Mouse (Mus musculus): ENCODE measurements around the gene Meox1.

Meox1 gene

GRCm38 (mm10) chr11:101894204-101894603 is at the start of gene Meox1:
Gene Meox1, minus strand, starts transcription at chr11:101894374.
- DNase-seq (ENCODE audit: low spot score in 2 of 2) = no peak

- no peak for DNase-seq (ENCODE audit: low spot score in 2 of 2)
Observed at GRCm38 (mm10) chr11:101943055-101943454, 48.9 kb upstream of the Meox1 start.

GRCm38 (mm10) chr11:101937108-101937507 is 42.9 kb upstream of the Meox1 start:
- DNase-seq (ENCODE audit: low spot score in 2 of 2) = no peak

- DNase-seq (ENCODE audit: low spot score in 2 of 2) = no peak
Observed at GRCm38 (mm10) chr11:101936421-101936820, 42.2 kb upstream of the Meox1 start.

- DNase-seq (ENCODE audit: low spot score in 2 of 2) = no peak
Observed at GRCm38 (mm10) chr11:101935743-101936142, 41.6 kb upstream of the Meox1 start.

- DNase-seq (ENCODE audit: low spot score in 2 of 2) = no peak
Observed at GRCm38 (mm10) chr11:101931978-101932377, 37.8 kb upstream of the Meox1 start.

GRCm38 (mm10) chr11:101928030-101928762 is 34.0 kb upstream of the Meox1 start:
- no peak for DNase-seq (ENCODE audit: low spot score in 2 of 2)

- DNase-seq (ENCODE audit: low spot score in 2 of 2) = no peak
Observed at GRCm38 (mm10) chr11:101926951-101927589, 32.9 kb upstream of the Meox1 start.

- no peak for DNase-seq (ENCODE audit: low spot score in 2 of 2)
Observed at GRCm38 (mm10) chr11:101925636-101926035, 31.5 kb upstream of the Meox1 start.

- no peak for DNase-seq (ENCODE audit: low spot score in 2 of 2)
Observed at GRCm38 (mm10) chr11:101924441-101924976, 30.3 kb upstream of the Meox1 start.

- DNase-seq (ENCODE audit: low spot score in 2 of 2) = no peak
Observed at GRCm38 (mm10) chr11:101923988-101924387, 29.8 kb upstream of the Meox1 start.

- DNase-seq (ENCODE audit: low spot score in 2 of 2) = no peak
Observed at GRCm38 (mm10) chr11:101921361-101921952, 27.3 kb upstream of the Meox1 start.

GRCm38 (mm10) chr11:101919660-101920059 is 25.5 kb upstream of the Meox1 start:
- peak; percentile 42 to 91 for DNase-seq (ENCODE audit: low spot score in 2 of 2)

- DNase-seq (ENCODE audit: low spot score in 2 of 2) = no peak
Observed at GRCm38 (mm10) chr11:101918609-101919008, 24.4 kb upstream of the Meox1 start.

- no peak for DNase-seq (ENCODE audit: low spot score in 2 of 2)
Observed at GRCm38 (mm10) chr11:101916772-101917171, 22.6 kb upstream of the Meox1 start.

GRCm38 (mm10) chr11:101913591-101913990 is 19.4 kb upstream of the Meox1 start:
- DNase-seq (ENCODE audit: low spot score in 2 of 2) = no peak

GRCm38 (mm10) chr11:101911855-101912579 is 17.8 kb upstream of the Meox1 start:
- no peak for DNase-seq (ENCODE audit: low spot score in 2 of 2)

GRCm38 (mm10) chr11:101910230-101910946 is 16.2 kb upstream of the Meox1 start:
- peak; percentile 30 to 85 for DNase-seq (ENCODE audit: low spot score in 2 of 2)

- no peak for DNase-seq (ENCODE audit: low spot score in 2 of 2)
Observed at GRCm38 (mm10) chr11:101908777-101909176, 14.6 kb upstream of the Meox1 start.

GRCm38 (mm10) chr11:101905115-101905514 is 10.9 kb upstream of the Meox1 start:
- DNase-seq (ENCODE audit: low spot score in 2 of 2) = peak in 1 of 2 experiments; percentile 75

GRCm38 (mm10) chr11:101901309-101901708 is 7.1 kb upstream of the Meox1 start:
- no peak for DNase-seq (ENCODE audit: low spot score in 2 of 2)

All from left cerebral cortex, adult 9 months (tissue).